Mouse (Mus musculus): ENCODE measurements around the gene AC131692.1. TPM values are rescaled to one million over a fixed set of nuclear protein-coding genes. Genes with fewer than 3 reads are reported as not detected.
"Not testable (repeated sequence)": the region's sequence is repeated elsewhere in the genome, so short reads cannot be mapped to it uniquely, and the experiment has no call there.

Gene AC131692.1
- polyA plus RNA-seq, 1 experiment from 2014 or later, result 0.43 TPM

DNA sequence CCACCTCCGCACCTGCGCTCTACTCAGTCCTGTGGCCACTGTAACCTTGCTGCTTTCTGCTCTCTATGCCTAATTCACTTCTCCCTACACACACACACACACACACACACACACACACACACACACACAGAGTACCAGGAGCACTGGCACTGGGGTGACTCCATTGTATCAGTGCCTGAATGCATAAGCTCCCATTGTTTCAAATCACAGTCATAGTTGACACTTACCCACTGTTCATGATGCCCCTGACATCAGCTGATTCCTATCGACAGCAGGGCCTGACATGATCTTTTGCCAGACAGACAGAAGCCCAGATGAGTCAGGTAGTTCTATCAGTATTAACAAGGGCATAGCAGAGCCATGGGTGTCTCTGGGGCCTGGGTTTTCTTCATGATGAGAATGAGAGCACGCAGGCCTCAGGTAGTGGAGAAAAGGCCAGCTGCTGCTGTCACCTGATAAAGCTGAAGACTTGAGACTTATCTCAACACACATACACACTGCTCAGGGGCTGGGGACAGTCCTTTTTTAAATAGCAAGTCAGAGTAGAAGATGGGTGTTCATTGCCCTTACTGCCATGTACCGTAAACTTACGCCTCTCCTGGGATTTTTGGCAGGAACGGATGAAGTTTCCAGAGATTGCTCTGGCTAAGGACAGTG, 38.1 kb downstream of the AC131692.1 start:
- H3K9me3 ChIP-seq (ENCODE audit: control insufficient read depth, low read length), result no peaks in the 10 kb centered on the region
- H3K27ac ChIP-seq (ENCODE audit: low read depth, low read length), result peak overlapping the region; percentile 88
- ATAC-seq (replicated peaks; ENCODE audit: low FRiP score), result peak; percentile 84
- H3K36me3 ChIP-seq (ENCODE audit: control insufficient read depth, insufficient read depth, low read length), result peaks cover 6% of the 10 kb centered on the region; the same call in 1 of the 2 replicates
- H3K27me3 ChIP-seq (replicated peaks; ENCODE audit: control insufficient read depth, insufficient read depth, low read length), result no peaks in the 10 kb centered on the region
- H3K4me3 ChIP-seq (ENCODE audit: low read depth, low read length), result peak overlapping the region; percentile 17; the same call in 1 of the 2 replicates
- H3K9ac ChIP-seq (ENCODE audit: low read depth, low read length), result peak overlapping the region; percentile 53; the same call in 1 of the 2 replicates
- DNase-seq (ENCODE audit: low spot score), result no peak
- peak overlapping the region; percentile 64 for H3K4me2 ChIP-seq
- 65% methylated on average over 7 of the region's 7 CpGs for WGBS
- H3K4me1 ChIP-seq (replicated peaks; ENCODE audit: control insufficient read depth, insufficient read depth, low read length), result peaks cover 26% of the 10 kb centered on the region

DNA sequence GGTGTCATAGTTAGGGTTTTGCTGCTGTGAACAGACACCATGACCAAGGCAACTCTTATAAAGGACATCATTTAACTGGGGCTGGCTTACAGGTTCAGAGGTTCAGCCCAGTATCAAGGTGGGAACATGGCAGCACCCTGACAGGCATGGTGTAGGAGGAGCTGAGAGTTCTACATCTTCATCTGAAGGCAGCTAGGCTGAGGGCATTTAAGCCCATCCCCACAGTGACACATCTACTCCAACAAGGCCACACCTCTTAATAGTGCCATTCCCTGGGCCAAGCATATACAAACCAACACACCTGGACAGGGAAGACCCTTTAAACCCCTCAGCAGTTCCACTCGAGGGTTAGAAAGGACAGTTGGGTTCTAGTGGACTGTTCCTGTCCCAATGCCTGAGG, 39.0 kb downstream of the AC131692.1 start:
- 0 out of 2 replicates have a peak overlapping the region, but pooled peaks have one; percentile 34 for H3K9ac ChIP-seq (ENCODE audit: low read depth, low read length)
- not testable (repeated sequence) for H3K27me3 ChIP-seq (replicated peaks; ENCODE audit: control insufficient read depth, insufficient read depth, low read length); H3K36me3 ChIP-seq (ENCODE audit: control insufficient read depth, insufficient read depth, low read length); H3K9me3 ChIP-seq (ENCODE audit: control insufficient read depth, low read length); ATAC-seq (replicated peaks; ENCODE audit: low FRiP score); H3K4me3 ChIP-seq (ENCODE audit: low read depth, low read length); DNase-seq (ENCODE audit: low spot score)
- peak overlapping the region; percentile 64 for H3K4me2 ChIP-seq
- peak overlapping the region; percentile 88 for H3K27ac ChIP-seq (ENCODE audit: low read depth, low read length)
- peaks cover 26% of the 10 kb centered on the region for H3K4me1 ChIP-seq (replicated peaks; ENCODE audit: control insufficient read depth, insufficient read depth, low read length)
- WGBS, result 60% methylated on average over 1 of the region's 1 CpGs

DNA sequence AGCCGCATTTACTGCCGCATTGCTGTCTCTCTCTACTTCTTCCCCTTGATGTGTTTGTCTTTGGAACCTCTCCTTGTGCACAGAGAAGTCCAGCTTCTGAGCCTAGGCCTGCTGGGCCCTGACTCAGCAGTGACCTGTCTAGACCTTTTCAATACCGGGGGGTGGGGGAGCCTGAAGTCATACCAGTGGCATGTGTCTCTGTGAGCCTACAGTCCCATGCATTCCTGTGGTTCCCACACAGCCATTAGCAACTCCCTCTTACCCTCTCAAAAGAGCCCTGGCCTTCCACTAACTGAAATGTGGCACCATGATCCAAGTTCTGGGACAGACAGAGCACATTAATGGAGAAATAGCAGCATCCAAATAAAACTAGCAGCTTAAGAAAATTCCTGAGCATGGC, 42.2 kb downstream of the AC131692.1 start:
- Histone ChIP-seq H3K9me3 (ENCODE audit: control insufficient read depth, low read length) (no peaks in the 10 kb centered on the region), H3K4me1 (replicated peaks; ENCODE audit: control insufficient read depth, insufficient read depth, low read length) (peaks cover 26% of the 10 kb centered on the region), H3K36me3 (ENCODE audit: control insufficient read depth, insufficient read depth, low read length) (peaks cover 6% of the 10 kb centered on the region; the same call in 1 of the 2 replicates), H3K4me3 (ENCODE audit: low read depth, low read length) (no peak overlapping the region), H3K9ac (ENCODE audit: low read depth, low read length) (no peak overlapping the region), H3K4me2 (no peak overlapping the region), H3K27me3 (replicated peaks; ENCODE audit: control insufficient read depth, insufficient read depth, low read length) (no peaks in the 10 kb centered on the region), H3K27ac (ENCODE audit: low read depth, low read length) (no peak overlapping the region)
- DNase-seq (ENCODE audit: low spot score) (no peak), ATAC-seq (replicated peaks; ENCODE audit: low FRiP score) (no peak)
- WGBS, result 86% methylated on average over 3 of the region's 3 CpGs

DNA sequence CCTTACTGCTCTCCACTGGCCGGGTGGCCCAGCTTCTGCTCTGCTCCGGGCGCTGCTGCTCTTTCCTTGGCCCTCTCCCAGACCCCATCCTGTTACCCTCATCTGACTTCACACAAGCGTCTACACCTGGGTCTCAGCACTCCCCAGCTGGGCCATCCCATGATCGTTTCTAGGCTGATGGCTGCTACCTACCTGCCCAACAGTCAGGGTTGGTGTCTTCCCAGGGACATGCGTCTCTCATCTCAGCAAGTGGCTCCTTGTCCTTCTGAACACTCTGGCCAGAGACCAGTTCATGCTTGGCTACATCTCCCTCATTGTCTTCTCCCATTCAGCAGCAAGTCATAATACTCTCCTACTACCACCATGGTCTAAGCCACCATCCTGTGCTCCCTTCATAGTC, 45.5 kb downstream of the AC131692.1 start:
- H3K4me1 ChIP-seq (replicated peaks; ENCODE audit: control insufficient read depth, insufficient read depth, low read length), result peaks cover 5% of the 10 kb centered on the region; the same call in 1 of the 2 replicates
- no peaks in the 10 kb centered on the region for H3K27me3 ChIP-seq (replicated peaks; ENCODE audit: control insufficient read depth, insufficient read depth, low read length)
- H3K4me2 ChIP-seq, result peak overlapping the region; percentile 87
- peak overlapping the region; percentile 83 for H3K9ac ChIP-seq (ENCODE audit: low read depth, low read length)
- no peak for DNase-seq (ENCODE audit: low spot score)
- 87% methylated on average over 6 of the region's 6 CpGs for WGBS
- H3K4me3 ChIP-seq (ENCODE audit: low read depth, low read length), result peak overlapping the region; percentile 63
- H3K36me3 ChIP-seq (ENCODE audit: control insufficient read depth, insufficient read depth, low read length), result peaks cover 6% of the 10 kb centered on the region; the same call in 1 of the 2 replicates
- H3K27ac ChIP-seq (ENCODE audit: low read depth, low read length), result no peak overlapping the region
- no peaks in the 10 kb centered on the region for H3K9me3 ChIP-seq (ENCODE audit: control insufficient read depth, low read length)
- ATAC-seq (replicated peaks; ENCODE audit: low FRiP score), result no peak

DNA sequence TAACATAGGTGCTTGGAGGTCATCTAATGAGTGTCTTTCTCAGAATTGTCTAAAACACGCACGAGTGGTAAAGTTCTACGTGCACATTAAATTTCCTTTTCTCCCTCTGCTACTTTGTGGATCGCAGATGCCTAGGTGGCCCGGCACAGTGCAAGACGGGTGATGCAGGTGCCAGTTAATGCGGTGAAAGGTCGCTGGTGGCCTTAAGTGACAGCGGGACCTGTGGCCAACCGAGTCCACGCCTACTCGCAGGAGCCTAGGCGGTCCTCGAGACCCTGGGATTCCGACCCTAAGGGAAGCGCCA, 46.1 kb downstream of the AC131692.1 start:
- Histone ChIP-seq H3K4me2 (peak overlapping the region; percentile 87), H3K4me1 (replicated peaks; ENCODE audit: control insufficient read depth, insufficient read depth, low read length) (peaks cover 5% of the 10 kb centered on the region; the same call in 1 of the 2 replicates), H3K9me3 (ENCODE audit: control insufficient read depth, low read length) (no peaks in the 10 kb centered on the region), H3K36me3 (ENCODE audit: control insufficient read depth, insufficient read depth, low read length) (peaks cover 6% of the 10 kb centered on the region; the same call in 1 of the 2 replicates), H3K27ac (ENCODE audit: low read depth, low read length) (peak overlapping the region; percentile 93), H3K4me3 (ENCODE audit: low read depth, low read length) (peak overlapping the region; percentile 63), H3K27me3 (replicated peaks; ENCODE audit: control insufficient read depth, insufficient read depth, low read length) (no peaks in the 10 kb centered on the region), H3K9ac (ENCODE audit: low read depth, low read length) (peak overlapping the region; percentile 83)
- DNase-seq (ENCODE audit: low spot score), result no peak
- no peak for ATAC-seq (replicated peaks; ENCODE audit: low FRiP score)
- 6% methylated on average over 16 of the region's 16 CpGs for WGBS

DNA sequence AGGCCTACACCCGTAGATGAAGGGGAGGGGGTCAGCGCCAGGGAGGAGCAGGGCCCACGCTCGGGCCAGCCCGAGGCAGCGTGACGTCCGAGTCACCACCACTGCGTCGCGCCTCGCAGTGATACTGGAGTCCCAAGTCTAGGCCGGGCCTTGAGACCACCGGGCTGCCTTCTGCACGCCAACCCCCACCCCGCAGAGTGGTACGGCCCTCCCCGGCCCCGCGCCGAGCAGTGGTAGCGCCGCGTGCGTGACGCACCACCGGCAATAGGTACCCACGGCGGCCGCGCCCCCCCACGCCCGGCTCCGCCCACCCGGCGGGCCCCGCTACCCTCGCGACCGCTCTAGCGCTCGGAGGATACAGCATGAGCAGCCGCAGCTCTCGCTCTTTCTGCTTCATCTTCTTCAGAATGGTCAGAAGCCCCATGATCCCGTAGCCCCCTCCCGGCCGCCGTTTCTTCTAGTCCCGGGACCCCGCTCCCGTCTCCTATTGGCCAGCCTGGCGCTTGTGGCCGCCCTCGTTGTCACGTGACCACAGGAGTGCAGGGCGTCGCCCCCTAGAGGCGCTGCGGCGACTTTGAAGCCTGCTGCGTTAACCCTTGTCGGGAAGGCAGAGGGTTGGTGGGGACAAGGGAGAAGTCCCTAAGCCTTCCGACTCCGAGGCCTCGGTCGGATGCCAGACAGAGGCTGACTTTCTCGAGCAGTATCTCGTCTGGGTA, 46.6 kb downstream of the AC131692.1 start, which contains the start of gene Batf2:
Gene Batf2 (plus strand): TSS at position 306 of the 716 bp plus-strand sequence.
- Histone ChIP-seq H3K4me1 (replicated peaks; ENCODE audit: control insufficient read depth, insufficient read depth, low read length) (peaks cover 5% of the 10 kb centered on the region; the same call in 1 of the 2 replicates), H3K36me3 (ENCODE audit: control insufficient read depth, insufficient read depth, low read length) (peaks cover 4% of the 10 kb centered on the region; the same call in 1 of the 2 replicates), H3K9me3 (ENCODE audit: control insufficient read depth, low read length) (no peaks in the 10 kb centered on the region), H3K9ac (ENCODE audit: low read depth, low read length) (peak within 1 kb of the TSS; percentile 83), H3K27ac (ENCODE audit: low read depth, low read length) (peak within 1 kb of the TSS; percentile 93), H3K27me3 (replicated peaks; ENCODE audit: control insufficient read depth, insufficient read depth, low read length) (no peaks in the 10 kb centered on the region), H3K4me3 (ENCODE audit: low read depth, low read length) (peak within 1 kb of the TSS; percentile 63), H3K4me2 (peak within 1 kb of the TSS; percentile 87)
- under 1% methylated on average over 68 of the region's 68 CpGs for WGBS
- ATAC-seq (replicated peaks; ENCODE audit: low FRiP score) (peak; percentile 92), DNase-seq (ENCODE audit: low spot score) (peak; percentile 93)

- Histone ChIP-seq H3K9me3 (ENCODE audit: control insufficient read depth, low read length) (no peaks in the 10 kb centered on the region), H3K4me1 (replicated peaks; ENCODE audit: control insufficient read depth, insufficient read depth, low read length) (peaks cover 5% of the 10 kb centered on the region; the same call in 1 of the 2 replicates), H3K27me3 (replicated peaks; ENCODE audit: control insufficient read depth, insufficient read depth, low read length) (no peaks in the 10 kb centered on the region), H3K4me3 (ENCODE audit: low read depth, low read length) (peak within 1 kb of the TSS; percentile 63), H3K27ac (ENCODE audit: low read depth, low read length) (peak within 1 kb of the TSS; percentile 93), H3K36me3 (ENCODE audit: control insufficient read depth, insufficient read depth, low read length) (no peaks in the 10 kb centered on the region; the same call in 1 of the 2 replicates), H3K4me2 (peak within 1 kb of the TSS; percentile 87), H3K9ac (ENCODE audit: low read depth, low read length) (peak within 1 kb of the TSS; percentile 83)
- no peak for DNase-seq (ENCODE audit: low spot score)
- peak; percentile 79 for ATAC-seq (replicated peaks; ENCODE audit: low FRiP score)
- WGBS, result under 1% methylated on average over 15 of the region's 15 CpGs
Measured at GRCm38 (mm10) chr19:6141394-6141749, 47.2 kb downstream of the AC131692.1 start, which contains the start of gene Arl2. Gene Arl2 (minus strand): TSS chr19:6141548.

DNA sequence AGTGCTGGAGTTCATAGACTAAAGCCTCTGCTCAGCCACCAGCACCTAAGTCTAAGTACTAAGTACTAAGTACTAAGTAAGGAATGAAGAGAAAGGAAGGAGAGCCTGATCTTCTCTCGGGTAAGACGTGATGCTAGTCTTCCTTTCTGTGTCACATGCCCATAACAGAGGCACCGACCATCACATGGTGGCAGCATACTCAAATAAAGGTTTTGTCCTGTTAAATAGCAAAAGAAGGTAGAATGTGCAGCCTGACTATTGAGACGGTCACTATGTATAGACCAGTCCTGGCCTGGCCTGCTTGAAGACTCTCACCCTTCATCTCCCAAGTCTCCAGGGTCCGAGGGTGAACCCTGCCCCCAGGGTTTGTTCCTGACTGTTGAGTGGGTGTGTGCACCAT, 50.6 kb downstream of the AC131692.1 start:
- Histone ChIP-seq H3K9ac (ENCODE audit: low read depth, low read length) (no peak overlapping the region), H3K36me3 (ENCODE audit: control insufficient read depth, insufficient read depth, low read length) (no peaks in the 10 kb centered on the region), H3K4me3 (ENCODE audit: low read depth, low read length) (no peak overlapping the region), H3K27ac (ENCODE audit: low read depth, low read length) (no peak overlapping the region), H3K27me3 (replicated peaks; ENCODE audit: control insufficient read depth, insufficient read depth, low read length) (no peaks in the 10 kb centered on the region), H3K4me1 (replicated peaks; ENCODE audit: control insufficient read depth, insufficient read depth, low read length) (peaks cover 4% of the 10 kb centered on the region; the same call in 1 of the 2 replicates), H3K4me2 (no peak overlapping the region), H3K9me3 (ENCODE audit: control insufficient read depth, low read length) (no peaks in the 10 kb centered on the region)
- no peak for DNase-seq (ENCODE audit: low spot score)
- WGBS, result 69% methylated on average over 5 of the region's 5 CpGs
- no peak for ATAC-seq (replicated peaks; ENCODE audit: low FRiP score)

All from liver, embryonic 11.5 days (tissue).